Mouse (Mus musculus) cerebellum, adult 18-20 months (tissue): ENCODE results near the gene Gria1.

Experiments
- DNase-seq, 2 experiments: peaks; one replicate each; pipeline ENCODE4 v3.0.0; 2021

Gria1 gene

GRCm38 (mm10) chr11:57306892-57307291, 295.7 kb downstream of the Gria1 start:
- DNase-seq = no peak

GRCm38 (mm10) chr11:57317063-57317462, 305.9 kb downstream of the Gria1 start:
- no peak for DNase-seq

GRCm38 (mm10) chr11:57317478-57317877, 306.3 kb downstream of the Gria1 start:
- no peak for DNase-seq

DNA sequence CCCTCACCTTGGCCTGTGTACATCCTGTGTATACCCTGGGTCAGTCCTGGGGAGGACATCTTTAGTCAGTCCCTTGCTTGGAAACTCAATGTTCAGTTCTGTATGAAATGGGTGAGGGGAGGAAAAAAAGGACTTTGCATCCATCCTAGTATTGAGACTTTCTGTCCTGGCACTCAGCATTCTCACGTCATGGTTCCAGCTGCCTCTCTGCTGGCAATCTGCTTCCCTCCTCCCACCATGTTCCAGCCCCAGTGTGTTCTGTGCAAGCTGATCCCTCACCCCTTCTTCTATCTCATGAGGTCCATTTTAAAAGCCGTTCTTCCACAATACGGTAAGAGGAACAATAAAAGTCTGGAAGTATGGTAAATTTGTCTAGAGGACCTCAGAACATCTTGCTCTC, 308.2 kb downstream of the Gria1 start:
- no peak for DNase-seq

DNA sequence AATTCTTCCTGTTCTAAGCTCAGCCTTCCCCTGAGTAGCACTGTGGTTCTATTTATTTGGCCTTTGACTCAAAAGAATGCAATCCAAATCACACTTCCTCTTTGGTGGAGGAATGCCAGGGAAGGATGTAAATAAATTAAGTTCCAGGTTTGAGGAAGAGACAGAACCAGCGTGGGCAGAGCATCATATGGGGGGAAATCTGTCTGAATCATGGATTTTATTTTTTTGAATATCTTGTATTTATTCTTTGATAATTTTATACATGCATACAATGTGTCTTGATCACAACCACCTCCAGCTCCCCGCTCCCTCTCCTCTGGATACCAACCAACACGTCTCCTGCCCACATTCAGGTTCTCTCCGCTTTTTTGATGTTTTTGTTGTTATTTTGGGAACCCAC, 312.9 kb downstream of the Gria1 start:
- no peak for DNase-seq
